Mouse (Mus musculus): ENCODE measurements at regions not wholly inside any gene's neighbourhood (a gene's known extent, or its start where the extent isn't known, plus 50 kb on each side); places are given as distances from the start of the nearest gene placed in this dataset.

DNA sequence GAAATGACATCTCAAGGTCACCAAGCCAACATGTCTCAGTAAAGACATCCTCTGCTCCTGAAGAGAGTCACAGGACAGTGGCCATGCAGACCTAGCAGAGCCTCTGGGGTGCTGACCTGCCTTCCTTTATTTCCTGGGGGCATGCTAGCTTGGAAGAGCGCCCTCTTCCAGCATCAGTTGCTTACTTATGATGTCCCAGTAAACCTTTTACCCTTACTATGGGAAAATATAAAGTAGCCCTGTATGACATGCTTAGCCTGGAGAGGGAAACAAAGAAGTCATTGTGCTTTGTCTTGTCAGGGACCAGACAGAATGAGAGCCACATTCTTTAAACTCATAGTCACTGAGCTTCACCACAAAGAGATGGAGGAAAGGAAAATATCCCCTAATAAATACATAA lies 82.9 kb downstream of the Postn start:
- in situ Hi-C loops (cut with MboI, MseI), result no loop called here

DNA sequence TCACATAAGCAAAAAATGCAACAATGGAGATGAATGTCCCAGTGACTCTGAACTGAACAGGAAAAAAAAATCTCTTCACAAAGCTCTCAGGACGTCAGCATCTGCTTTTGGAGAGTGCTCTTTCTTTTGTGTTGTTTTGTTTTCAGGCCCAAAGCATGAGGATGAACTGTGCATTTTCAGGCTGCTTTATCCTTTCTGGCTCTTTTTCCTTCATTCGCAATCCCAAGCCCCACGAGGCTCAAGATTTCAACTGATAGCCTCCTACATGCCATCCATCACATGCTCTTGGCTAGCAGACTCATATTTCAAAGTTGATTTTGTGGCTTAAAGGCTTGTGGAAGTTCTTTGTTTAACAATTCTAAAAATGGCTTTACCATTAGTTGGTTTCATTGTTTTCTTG lies 86.0 kb downstream of the Postn start:
- in situ Hi-C loops (cut with MboI, MseI), result no loop called here

DNA sequence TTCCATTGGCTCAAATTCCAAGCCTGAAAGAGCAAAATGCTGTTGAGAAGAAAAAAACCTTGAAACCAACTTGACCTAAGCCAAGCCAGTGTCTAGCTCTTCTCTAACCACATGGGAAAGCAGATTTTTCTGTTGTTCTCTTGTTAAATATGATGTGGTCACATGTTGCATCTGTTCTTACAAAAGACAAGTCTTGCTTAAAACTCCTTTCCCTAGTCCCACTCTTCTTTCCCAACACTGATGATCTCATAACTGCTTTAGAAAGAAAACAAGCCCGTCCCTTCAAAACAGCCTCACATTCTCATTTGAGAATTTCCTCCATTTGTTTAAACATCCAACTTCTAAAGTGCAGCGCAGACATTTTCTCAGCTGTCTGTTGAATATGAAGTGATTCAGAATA lies 96.5 kb downstream of the Postn start:
- in situ Hi-C loops (cut with MboI, MseI), result no loop called here

DNA sequence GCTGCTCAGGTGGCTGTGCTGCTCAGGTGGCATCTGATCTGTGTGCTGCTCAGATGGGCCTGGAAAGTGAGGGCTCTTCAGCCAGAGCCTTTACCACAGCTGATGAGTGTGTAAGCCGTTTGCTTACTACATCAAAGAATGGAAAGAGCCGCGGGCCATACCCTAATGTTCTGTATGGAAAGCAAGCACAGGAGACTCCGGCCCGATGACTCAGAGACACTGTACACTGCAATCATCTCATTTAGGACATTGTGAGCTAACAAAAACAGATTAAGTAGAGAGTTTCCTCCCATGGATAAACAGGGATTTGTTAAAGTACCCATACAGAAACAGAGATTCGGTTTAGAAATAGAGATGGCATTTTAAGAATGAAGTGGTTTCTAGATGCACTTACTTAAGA lies 100.5 kb downstream of the Postn start:
- in situ Hi-C loops (cut with MboI, MseI), result no loop called here

DNA sequence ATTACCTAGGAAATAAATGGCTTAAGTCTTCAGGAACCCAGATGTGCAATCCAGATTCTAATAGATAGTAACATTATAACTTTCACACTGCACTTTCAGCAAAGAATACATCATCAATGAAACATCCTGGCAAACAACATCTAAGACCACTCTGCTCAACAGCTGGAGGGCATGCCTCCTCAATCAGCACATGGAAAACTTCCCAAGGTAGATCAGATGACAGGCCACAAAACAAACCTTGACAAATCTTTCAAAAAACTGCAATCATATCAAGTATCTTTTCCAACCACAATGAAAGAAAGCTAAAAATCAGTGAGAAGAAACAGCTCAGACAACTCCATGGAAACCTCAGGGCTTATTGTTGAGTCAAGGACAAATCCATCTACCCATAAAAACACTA lies 105.2 kb downstream of the Postn start:
- in situ Hi-C loops (cut with MboI, MseI), result no loop called here

DNA sequence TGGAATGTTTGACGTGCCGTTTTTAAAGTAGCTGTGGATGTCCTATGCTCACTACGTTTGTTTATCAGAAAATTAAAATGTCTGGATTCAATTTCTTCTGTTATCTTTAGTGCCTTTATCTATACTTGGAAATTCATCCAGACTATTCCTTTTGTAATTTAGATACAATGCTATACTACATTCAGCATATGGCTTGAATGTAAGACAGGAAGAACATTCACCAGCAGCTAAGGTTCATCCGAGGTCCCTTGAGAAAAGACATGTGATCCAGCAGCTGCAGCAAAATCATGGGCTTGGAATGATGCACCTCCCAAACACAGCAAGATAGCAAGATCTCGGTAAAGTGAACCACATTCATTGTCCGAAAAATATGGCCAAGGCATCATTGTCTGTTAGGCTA lies 113.3 kb downstream of the Postn start:
- in situ Hi-C loops (cut with MboI, MseI), result loop anchor here (10.0 kb wide), 1 partner anchor 1049 kb away; no protein-coding TSS in a partner anchor

DNA sequence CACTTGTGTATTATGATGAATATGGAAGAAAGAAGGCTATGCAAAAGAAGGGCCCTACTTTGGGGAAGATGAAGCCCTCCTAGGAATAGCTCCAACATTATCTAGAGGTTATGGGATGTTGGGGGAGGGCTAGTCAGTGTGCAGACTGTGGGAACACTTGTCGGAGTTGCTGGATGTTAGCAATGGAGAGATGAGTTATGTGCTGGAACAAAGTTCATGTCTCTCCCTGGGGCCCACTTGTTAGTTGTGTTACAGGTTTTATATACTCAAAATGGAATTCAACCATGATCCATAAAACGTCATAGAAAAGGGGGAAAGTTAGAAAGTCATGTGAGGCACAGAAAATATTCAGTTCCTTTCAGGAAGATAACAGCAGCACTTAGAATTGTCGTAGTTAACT lies 115.0 kb downstream of the Postn start:
- in situ Hi-C loops (cut with MboI, MseI), result loop anchor here (10.0 kb wide), 1 partner anchor 1051 kb away; no protein-coding TSS in a partner anchor

DNA sequence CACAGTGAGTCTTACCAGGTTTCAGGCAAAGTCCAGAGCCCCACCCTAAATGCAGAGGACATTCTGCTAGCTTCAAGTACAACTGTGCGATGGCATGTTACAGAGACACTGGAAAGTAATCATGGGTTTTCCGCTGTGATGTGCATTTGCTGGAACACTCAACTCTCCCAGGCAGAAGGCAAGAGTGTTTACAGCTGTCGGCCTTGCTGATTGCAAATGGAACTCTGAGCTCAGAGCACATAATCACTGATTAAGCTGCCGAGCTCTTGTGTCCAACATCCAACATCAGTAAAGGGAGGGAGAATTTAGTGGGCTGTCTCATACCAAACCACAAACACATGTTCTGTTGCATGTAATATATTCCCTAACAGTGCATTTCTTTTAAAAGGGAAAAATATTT lies 117.1 kb downstream of the Postn start:
- in situ Hi-C loops (cut with MboI, MseI), result loop anchor here (10.0 kb wide), 1 partner anchor 1053 kb away; no protein-coding TSS in a partner anchor

DNA sequence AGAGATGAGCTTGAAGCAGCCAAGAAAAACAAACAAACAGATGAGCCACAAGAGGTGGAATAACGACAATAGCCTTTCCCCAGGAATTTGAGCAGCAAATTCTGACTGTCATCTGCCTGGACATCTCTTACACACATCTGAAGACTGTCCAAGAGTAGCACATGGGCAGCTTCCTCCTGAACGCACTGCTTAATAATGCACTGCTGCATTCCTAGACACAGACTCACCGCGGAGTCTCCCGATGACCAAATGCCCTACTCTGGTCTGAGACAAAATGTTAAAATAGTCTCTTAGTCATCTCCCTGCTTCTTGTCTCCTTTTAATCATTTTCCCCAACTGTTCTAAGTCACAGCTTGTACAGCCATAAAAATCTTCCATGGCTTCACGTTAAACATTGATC lies 119.3 kb downstream of the Postn start:
- in situ Hi-C loops (cut with MboI, MseI), result no loop called here

DNA sequence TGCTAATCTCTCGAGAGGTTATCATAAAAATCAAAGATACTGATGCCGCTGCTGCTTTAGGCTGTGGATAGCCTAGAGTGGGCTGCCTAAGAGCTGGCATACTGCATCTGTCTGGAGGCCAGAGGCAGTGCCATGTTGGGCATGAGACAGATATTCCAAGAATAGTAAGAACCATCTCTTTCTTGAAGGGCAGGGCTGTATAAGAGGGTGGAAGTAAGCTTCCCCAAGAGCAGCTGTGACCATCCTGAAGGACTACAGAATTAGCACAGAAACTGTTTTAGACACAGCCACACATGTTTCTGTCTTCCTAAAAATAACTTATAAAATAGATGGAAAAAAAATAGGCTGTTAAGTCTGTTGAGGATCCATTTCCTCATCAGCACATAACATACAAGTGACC lies 126.4 kb downstream of the Postn start:
- in situ Hi-C loops (cut with MboI, MseI), result no loop called here

DNA sequence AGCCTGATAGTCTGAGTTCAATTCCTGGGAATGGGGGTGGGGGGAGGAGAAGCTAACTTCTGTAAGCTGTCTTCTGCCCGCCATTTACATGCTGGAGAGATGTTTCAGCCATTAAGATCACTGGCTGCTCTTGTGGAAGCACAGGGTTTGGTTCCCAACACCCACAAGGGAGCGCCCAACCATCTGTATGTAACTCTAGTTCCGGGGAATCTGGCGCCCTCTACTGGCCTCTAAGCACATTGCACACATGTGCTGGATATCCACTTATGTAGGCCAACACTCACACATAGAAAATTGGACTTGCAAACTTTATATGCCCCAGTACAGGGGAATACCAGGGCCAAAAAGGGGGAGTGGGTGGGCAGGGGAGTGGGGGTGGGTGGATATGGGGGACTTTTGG lies 126.9 kb downstream of the Postn start:
- in situ Hi-C loops (cut with MboI, MseI), result no loop called here

DNA sequence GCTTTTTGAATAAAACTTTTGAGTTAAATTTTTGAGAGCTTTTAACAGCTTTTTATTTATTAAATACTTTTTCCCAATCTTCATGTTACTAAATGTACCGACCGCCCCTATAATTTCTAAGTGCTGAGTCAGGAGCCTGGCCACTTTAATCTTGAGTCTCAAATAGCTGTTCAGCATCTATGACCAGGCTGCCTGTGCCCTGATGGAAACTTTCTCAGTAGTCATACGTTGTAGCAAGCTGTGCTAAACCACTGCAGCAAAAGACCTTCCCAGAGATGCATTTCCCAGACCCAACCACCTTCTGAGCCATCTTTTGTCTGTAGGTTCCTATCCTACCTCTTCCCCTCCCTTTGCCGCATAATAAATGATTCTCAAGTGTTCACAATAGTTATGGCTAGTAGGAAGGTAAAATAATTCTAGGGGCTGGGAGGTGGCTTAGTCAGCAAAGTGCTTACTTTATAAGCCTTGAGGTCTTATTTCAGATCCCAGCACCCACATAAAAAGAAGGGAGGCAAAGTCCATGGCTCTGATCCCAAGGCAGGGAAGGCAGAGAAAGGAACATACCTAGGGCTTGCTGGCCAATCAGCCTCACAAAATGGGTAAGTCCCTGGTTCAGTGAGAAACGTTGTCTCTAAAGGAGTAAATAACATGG lies 129.5 kb downstream of the Postn start:
- in situ Hi-C loops (cut with MboI, MseI), result no loop called here

DNA sequence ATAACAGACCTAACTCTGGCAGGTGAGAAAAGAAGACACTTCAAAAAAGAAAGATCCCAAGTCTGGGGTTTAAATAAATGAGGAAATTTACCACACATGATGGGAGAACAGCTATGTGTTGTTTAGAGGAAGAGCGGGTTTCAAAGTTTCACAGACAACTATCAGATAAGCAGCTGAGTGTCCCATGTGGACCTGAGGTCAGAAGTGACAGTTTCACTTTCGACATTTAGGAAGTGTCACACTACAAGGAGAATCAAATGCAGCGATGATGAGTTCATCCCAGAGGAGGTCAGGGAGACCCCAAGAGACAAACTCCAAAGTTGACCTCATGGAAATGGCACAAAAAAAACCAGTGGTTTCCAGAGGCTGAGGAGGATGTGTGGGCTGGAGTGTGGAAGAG lies 132.7 kb downstream of the Postn start:
- in situ Hi-C loops (cut with MboI, MseI), result no loop called here

DNA sequence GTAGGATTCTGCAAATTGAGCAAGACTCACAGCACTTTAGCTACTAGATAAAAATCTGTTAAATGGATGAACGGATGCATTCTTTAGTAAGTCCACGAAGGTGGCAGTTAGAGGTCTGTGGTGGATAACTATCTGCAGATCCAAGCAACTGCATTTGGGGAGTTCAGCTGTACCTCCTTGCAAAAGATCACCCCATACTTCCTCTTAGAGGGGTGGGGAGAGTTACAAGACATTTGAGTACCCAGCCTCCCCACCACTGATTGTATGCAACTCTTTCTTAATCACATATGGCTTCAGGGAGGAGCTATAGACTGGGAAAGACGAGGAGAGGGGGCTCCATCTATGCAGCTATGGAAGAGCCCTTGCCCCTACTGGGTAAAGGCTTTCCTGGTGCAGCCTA lies 144.1 kb downstream of the Postn start:
- in situ Hi-C loops (cut with MboI, MseI), result no loop called here

DNA sequence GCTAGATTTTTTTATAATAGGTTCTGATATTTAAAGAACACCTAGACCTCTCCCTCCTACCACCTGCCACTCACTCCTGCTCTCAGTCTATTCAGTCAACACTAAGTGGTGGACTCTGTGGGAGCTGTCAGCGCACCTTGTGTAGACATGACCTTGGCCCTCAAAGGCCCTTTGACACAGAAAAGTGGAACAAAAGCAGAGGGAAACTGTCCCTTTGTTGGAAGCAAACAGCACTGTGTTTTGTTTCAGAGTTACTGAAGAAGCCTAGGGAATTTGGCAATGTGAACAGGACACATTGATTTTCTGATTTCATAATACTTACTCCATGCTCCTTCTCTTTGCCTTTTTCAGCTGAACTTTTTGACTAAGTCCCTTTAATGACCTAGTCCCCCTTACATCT lies 146.7 kb downstream of the Postn start:
- in situ Hi-C loops (cut with MboI, MseI), result no loop called here

DNA sequence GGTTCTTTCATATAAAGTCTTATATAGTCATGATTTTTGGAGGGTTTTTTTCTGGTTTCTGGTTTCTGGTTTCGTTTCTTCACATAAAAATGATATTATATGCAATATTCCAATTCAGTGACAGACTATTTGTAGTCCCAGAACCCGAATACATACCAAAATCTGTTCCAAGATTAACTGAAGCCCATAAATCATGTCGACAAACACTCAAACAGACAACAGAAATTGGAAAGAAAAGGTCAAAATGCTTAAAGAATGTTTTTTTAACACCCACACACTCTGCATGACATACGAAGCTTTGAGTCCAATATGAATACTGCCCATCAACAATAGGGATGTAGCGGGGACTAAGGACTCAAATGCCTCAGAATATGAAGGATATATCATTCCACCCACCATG lies 148.0 kb downstream of the Postn start:
- in situ Hi-C loops (cut with MboI, MseI), result no loop called here

DNA sequence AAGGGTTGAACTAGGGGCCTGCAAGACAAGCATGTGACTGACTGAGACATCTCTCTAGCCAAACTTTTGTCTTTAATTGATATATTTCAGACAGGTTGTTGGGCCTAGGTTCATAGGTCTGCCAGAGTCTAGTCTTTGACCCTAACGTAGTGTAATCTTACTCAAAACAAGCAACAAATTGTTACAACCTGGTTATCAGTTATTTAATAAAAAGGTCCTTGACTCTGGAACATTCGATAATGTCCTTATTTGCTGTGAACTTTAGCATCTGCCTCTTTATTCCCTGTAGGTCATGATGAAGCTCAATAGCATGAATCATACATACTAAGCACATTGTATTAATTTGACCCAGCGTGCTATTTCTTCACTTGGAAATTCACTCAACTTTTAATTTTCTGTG lies 156.3 kb downstream of the Postn start:
- in situ Hi-C loops (cut with MboI, MseI), result no loop called here

DNA sequence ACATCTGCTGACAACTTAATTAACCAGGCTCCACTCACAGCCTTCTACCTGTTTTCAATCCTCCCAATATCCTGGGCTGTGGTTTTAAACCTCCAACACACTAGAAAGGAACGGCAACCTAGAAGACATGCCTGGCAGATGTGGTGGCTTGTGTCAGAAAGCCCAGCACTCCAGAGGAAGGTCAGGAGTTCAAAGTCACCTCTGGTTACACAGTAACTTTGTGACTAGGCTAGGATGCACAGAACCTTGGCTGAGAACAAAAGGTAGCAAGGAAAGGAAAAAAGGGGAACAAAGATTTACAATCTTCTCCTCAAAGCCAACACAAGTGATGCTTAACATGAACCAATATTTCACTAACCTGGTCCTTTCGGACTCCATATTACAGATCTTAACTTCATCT lies 161.8 kb downstream of the Postn start:
- in situ Hi-C loops (cut with MboI, MseI), result no loop called here

DNA sequence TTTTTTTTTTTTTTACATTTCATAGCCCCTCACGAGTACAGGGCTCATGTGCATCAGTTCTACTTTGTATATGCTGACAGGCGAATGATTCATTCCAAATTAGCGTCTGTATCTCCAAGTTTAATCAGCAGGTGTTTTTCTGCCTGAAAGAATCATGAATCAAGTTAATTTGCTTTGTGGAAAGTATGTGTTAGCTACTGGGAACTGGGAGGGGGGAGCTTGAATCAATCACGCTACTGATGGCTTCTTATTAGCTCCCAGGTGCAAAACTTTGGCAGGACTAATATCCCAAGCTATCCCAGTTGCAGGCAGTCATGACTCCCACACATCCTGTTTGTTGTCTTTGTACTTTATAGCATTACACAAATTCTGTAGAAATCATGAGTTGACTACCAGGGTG lies 165.7 kb downstream of the Postn start:
- in situ Hi-C loops (cut with MboI, MseI), result no loop called here

DNA sequence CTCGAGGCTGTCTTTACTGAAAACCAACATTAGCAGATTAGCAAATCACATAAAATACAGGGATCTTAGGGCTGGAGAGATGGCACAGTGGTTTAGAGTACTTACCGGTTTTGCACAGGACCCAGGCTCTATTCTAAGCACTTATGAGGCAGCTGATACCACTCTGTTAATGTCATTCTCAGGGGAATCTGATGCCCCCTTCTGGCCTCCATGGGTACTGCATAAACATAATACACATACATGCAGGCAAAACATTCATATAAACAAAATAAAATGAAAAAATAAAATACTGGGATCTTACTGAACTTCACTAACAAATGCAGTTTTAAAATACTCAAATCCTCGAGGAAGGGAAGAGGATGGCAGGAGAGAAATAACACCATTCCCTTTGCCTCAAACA lies 164.3 kb upstream of the Supt20 start:
- in situ Hi-C loops (cut with MboI, MseI), result no loop called here

DNA sequence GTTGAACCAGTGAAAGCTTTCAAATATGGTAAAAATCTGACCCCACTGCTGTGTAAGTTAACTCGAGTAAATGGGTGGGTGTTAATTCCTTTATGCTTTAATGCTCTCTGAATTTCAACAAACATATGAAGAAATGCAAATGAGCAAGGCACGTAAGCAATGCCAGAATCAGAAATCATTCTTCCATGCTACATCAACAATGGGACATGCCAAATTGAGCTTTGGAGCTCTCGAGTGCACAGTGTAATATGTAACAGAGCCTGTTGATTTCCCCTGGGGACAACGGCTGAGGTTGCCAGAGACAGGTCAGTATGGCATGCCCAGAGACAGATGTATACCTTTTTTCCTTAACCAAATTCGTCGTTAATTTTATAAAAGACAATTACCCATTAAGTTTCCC lies 162.4 kb upstream of the Supt20 start:
- in situ Hi-C loops (cut with MboI, MseI), result no loop called here

DNA sequence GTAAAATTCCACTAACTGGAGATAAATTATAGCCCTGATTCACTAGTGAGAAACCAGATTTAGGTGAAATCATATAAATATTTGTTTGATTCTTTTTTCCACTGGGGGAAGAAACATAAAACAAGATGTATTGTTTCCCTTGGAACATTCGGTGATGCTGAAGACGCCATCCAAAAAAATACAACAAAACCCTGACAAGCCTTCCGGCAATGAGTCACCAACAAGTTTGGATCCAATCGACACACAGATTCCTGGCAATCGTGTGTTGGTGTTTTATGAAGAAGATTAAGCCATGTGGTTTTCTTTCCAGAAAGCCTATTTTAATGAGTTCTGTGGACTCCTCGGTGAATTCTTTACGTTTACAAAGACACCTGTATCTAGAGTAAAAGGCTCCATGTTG lies 157.2 kb upstream of the Supt20 start:
- in situ Hi-C loops (cut with MboI, MseI), result no loop called here

DNA sequence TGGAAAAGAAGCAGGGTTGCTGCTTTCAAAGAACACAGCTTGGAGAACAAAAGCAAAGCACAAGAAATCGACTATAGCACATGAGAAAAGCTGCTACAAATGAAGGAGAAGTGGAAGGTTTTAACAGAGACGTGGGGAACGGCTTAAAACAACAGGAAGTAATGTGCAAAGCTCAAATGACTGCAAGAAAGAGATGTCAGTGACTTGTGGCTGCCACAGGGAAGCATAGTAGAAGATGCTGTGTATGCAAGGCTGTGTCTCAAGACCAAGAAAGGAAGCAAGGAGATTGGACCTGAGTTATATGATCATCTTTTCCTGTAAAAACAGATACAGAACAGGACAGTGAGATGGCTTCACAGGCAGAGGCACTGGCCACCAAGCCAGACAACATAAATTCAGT lies 154.6 kb upstream of the Supt20 start:
- in situ Hi-C loops (cut with MboI, MseI), result no loop called here

DNA sequence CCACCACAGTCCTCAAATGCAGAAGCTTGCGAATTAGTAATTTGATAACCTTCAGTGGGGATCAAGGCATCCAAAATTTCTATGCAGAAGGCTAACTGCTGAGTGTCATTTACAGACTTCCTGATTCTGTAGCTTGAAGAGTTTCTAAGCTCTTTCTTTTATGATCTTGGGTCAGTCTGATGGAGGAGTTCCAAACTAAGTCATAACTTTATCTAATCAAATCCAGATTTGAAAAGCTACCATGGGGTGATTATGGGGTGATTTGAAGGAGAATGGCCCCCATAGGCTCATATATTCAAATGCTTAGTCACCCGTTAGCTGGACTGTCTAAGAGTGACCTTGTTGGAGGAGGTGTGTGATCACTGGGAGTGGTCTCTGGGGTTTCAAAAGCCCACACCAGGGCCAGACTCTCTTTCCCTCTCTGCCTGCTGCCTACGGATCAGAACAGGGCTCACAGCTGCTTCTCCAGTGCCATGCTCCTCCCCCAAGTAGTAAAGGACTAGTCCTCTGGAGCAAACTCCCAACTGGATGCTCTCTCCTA lies 152.0 kb upstream of the Supt20 start:
- in situ Hi-C loops (cut with MboI, MseI), result no loop called here
